Mouse (Mus musculus): ENCODE measurements around the gene Eif2b3.
A peak's percentile ranks its signal among the peaks of the same experiment; 100 is the strongest.

Gene Eif2b3

GRCm38 (mm10) chr4:117095551-117096452 lies 76.6 kb downstream of the Eif2b3 start, which contains the start of gene Ptch2:
TSS of gene Ptch2 (plus strand) at chr4:117096075.
- peak; percentile 66 for DNase-seq (ENCODE audit: low spot score)

- no peak for DNase-seq (ENCODE audit: low spot score)
Observed at GRCm38 (mm10) chr4:117096666-117097065, 77.5 kb downstream of the Eif2b3 start.

- DNase-seq (ENCODE audit: low spot score) = no peak
Observed at GRCm38 (mm10) chr4:117097969-117098763, 79.0 kb downstream of the Eif2b3 start.

- no peak for DNase-seq (ENCODE audit: low spot score)
Observed at GRCm38 (mm10) chr4:117098764-117099036, 79.5 kb downstream of the Eif2b3 start.

- DNase-seq (ENCODE audit: low spot score) = no peak
Observed at GRCm38 (mm10) chr4:117100036-117100435, 80.8 kb downstream of the Eif2b3 start.

GRCm38 (mm10) chr4:117101218-117101617 lies 82.0 kb downstream of the Eif2b3 start:
- DNase-seq (ENCODE audit: low spot score) = no peak

- DNase-seq (ENCODE audit: low spot score) = no peak
Observed at GRCm38 (mm10) chr4:117104672-117105071, 85.5 kb downstream of the Eif2b3 start.

- DNase-seq (ENCODE audit: low spot score) = no peak
Observed at GRCm38 (mm10) chr4:117105127-117105526, 85.9 kb downstream of the Eif2b3 start.

- no peak for DNase-seq (ENCODE audit: low spot score)
Observed at GRCm38 (mm10) chr4:117107813-117108523, 88.8 kb downstream of the Eif2b3 start.

GRCm38 (mm10) chr4:117108524-117108849 lies 89.3 kb downstream of the Eif2b3 start:
- DNase-seq (ENCODE audit: low spot score) = no peak

- no peak for DNase-seq (ENCODE audit: low spot score)
Observed at GRCm38 (mm10) chr4:117109330-117109729, 90.1 kb downstream of the Eif2b3 start.

- DNase-seq (ENCODE audit: low spot score) = no peak
Observed at GRCm38 (mm10) chr4:117110249-117110648, 91.0 kb downstream of the Eif2b3 start.

GRCm38 (mm10) chr4:117110985-117111384 lies 91.8 kb downstream of the Eif2b3 start:
- DNase-seq (ENCODE audit: low spot score) = no peak

GRCm38 (mm10) chr4:117113237-117113636 lies 94.0 kb downstream of the Eif2b3 start:
- DNase-seq (ENCODE audit: low spot score) = no peak

GRCm38 (mm10) chr4:117115592-117115991 lies 96.4 kb downstream of the Eif2b3 start:
- DNase-seq (ENCODE audit: low spot score) = no peak

GRCm38 (mm10) chr4:117117931-117118330 lies 98.7 kb downstream of the Eif2b3 start:
- DNase-seq (ENCODE audit: low spot score) = no peak

GRCm38 (mm10) chr4:117119636-117120035 lies 100.4 kb downstream of the Eif2b3 start:
- no peak for DNase-seq (ENCODE audit: low spot score)

GRCm38 (mm10) chr4:117120052-117120444 lies 100.8 kb downstream of the Eif2b3 start:
- no peak for DNase-seq (ENCODE audit: low spot score)

GRCm38 (mm10) chr4:117120445-117121414 lies 101.5 kb downstream of the Eif2b3 start:
- peak; percentile 72 for DNase-seq (ENCODE audit: low spot score)

- DNase-seq (ENCODE audit: low spot score) = no peak
Observed at GRCm38 (mm10) chr4:117122209-117122608, 103.0 kb downstream of the Eif2b3 start.

- DNase-seq (ENCODE audit: low spot score) = no peak
Observed at GRCm38 (mm10) chr4:117123546-117124217, 104.5 kb downstream of the Eif2b3 start.

All from ovary, postnatal 10 days (tissue).